Mouse (Mus musculus) myocyte (in vitro differentiated cells): ENCODE data around the gene Gstm1.
"Not testable (repeated sequence)": the region's sequence is repeated elsewhere in the genome, so short reads cannot be mapped to it uniquely, and the experiment has no call there.

Source experiments
- CEBPB ChIP-seq: IDR thresholded peaks from 2 replicates; pipeline ENCODE4 v1.6.1; 2011; ENCODE audit warnings: mild to moderate bottlenecking, moderate library complexity; ENCODE audit not compliant: poor library complexity, insufficient read depth, severe bottlenecking
- E2F4 ChIP-seq: IDR thresholded peaks from one replicate; pipeline ENCODE4 v1.6.1; 2011; ENCODE audit warnings: mild to moderate bottlenecking, control low read depth, moderate library complexity; ENCODE audit not compliant: insufficient read depth
- MAX ChIP-seq: IDR thresholded peaks from one replicate; pipeline ENCODE4 v1.6.1; 2011; ENCODE audit warnings: low read depth, mild to moderate bottlenecking, control low read depth
- MYOD1 ChIP-seq, 3 experiments: IDR thresholded peaks; one replicate each; pipeline ENCODE4 v1.6.1; 2011; ENCODE audit warnings: control low read depth in 2 of 3, low read depth in 2 of 3, mild to moderate bottlenecking in 2 of 3, moderate library complexity in 1 of 3; ENCODE audit not compliant: insufficient read length in 2 of 3, control insufficient read depth in 1 of 3
- MYOG ChIP-seq, 3 experiments: IDR thresholded peaks; one replicate each; pipeline ENCODE4 v1.6.1; 2011; ENCODE audit warnings: control low read depth in 2 of 3, low read depth in 2 of 3, mild to moderate bottlenecking in 2 of 3; ENCODE audit not compliant: insufficient read length in 2 of 3, control insufficient read depth in 1 of 3, insufficient read depth in 1 of 3
- POLR2A ChIP-seq: IDR thresholded peaks from one replicate; pipeline ENCODE4 v1.6.1; 2011; ENCODE audit warnings: low read depth, mild to moderate bottlenecking, control low read depth, moderate library complexity; ENCODE audit not compliant: insufficient read length
- POLR2AphosphoS2 ChIP-seq: IDR thresholded peaks from one replicate; pipeline ENCODE4 v1.6.1; 2011; ENCODE audit warnings: low read depth, control low read depth; ENCODE audit not compliant: insufficient read length
- REST ChIP-seq: IDR thresholded peaks from one replicate; pipeline ENCODE4 v1.6.1; 2011; ENCODE audit warnings: mild to moderate bottlenecking, control low read depth, moderate library complexity; ENCODE audit not compliant: insufficient read depth, insufficient read length
- SRF ChIP-seq: IDR thresholded peaks from one replicate; pipeline ENCODE4 v1.6.1; 2011; ENCODE audit warnings: low read depth; ENCODE audit not compliant: control insufficient read depth, insufficient read length
- TCF12 ChIP-seq: IDR thresholded peaks from one replicate; pipeline ENCODE4 v1.6.1; 2011; ENCODE audit warnings: mild to moderate bottlenecking, control low read depth; ENCODE audit not compliant: poor library complexity, insufficient read depth, severe bottlenecking
- USF1 ChIP-seq: IDR thresholded peaks from one replicate; pipeline ENCODE4 v1.6.1; 2011; ENCODE audit warnings: low read depth, mild to moderate bottlenecking, control low read depth, moderate library complexity

DNA sequence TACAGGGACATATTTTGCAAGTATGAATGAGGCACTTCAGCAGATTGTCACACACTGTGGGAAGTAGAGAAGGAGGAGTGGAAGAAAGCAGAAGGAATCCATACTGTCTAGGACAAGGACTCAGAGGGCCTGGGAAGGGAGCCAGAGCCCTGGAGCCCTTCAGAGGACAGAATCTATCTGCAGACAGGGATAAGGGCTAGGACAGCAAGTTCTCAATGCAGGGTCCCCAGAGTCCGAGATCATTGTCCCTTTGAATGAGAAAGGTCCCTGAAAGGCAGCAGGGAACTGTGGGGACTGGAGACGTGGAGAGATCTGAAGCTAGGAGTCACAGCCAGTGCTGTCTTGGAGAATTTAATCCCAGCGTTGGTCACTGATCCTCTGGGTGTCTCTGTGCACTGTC, 1.5 kb upstream of the Gstm1 start:
- TF ChIP-seq POLR2A; POLR2AphosphoS2; TCF12; MYOD1 (IDR thresholded peaks at IDR 0.05; ENCODE audit: control insufficient read depth in 1 of 3, insufficient read length in 2 of 3, low read depth in 2 of 3); REST; E2F4; SRF; MAX; USF1; CEBPB; MYOG (IDR thresholded peaks at IDR 0.05; ENCODE audit: control insufficient read depth in 1 of 3, insufficient read depth in 1 of 3, insufficient read length in 2 of 3, low read depth in 2 of 3): not testable (repeated sequence)
